Mouse (Mus musculus) urinary bladder, postnatal 14 days (tissue): Measurements from ENCODE around the gene Kctd12.
A peak's percentile ranks its signal among the peaks of the same experiment; 100 is the strongest.

Source experiments
- DNase-seq: peaks from one replicate; pipeline ENCODE4 v3.0.0; 2021; ENCODE audit warnings: low spot score

Kctd12 gene

GRCm38 (mm10) chr14:102965841-102966240, 16.6 kb downstream of the Kctd12 start:
- DNase-seq: no peak

GRCm38 (mm10) chr14:102962019-102962418, 20.4 kb downstream of the Kctd12 start:
- no peak for DNase-seq

DNA sequence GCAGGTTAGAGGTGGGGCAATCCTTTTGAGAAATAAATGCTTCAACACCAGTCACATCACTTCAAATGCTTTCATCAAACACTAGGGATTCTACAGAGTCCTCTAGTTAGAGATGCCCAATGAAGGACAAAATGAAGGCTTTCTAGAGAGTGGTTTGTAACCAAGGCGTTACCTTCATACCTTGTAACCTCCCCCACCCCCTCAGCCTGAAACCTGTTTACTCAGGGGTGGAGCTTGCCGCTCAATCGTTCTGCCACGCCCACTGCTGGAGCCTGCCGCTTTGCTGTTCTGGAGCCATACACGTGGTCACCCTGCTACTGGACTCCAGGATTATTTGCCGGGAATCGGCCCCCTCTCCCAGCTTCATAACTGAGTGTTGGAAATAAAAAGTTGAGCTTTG, 28.9 kb downstream of the Kctd12 start:
- peak; percentile 40 for DNase-seq

DNA sequence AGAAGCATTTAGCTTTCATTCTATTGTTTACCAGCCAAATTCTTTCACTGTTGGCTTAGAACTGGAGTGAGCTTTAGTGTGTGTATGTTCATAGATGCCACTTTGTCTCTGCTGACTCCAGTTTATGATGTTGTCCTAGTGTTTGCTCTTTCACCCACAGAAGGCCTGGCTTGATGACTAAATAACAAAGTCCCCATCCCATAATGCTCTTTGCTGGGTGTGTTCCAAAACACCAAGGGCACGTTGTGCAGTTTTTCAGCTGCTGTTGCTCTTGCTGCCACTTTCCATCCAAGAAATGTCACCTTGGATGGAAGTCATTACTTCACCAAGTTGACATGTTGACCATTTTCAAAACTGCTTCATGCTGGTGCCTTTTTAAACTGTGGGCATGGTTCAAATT, 30.5 kb downstream of the Kctd12 start:
- no peak for DNase-seq

DNA sequence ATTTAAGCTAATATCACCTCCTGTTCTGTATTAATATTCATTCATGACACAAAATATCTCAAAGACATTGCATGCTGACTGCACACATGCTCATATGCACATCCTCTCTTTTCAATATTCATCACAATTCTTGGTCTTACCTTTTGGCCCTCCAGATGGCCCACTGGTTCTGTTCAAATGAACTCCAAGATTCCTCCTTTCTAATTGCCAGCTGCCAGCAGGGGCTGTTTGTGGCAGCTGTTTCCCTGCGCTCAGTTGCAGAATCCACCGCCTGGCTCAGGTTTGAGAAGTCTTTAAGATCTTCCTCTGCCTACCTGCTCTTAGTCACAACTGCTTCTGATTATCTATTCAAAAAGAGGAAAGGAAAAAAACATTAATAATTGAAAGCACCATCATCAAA, 34.6 kb downstream of the Kctd12 start:
- no peak for DNase-seq

DNA sequence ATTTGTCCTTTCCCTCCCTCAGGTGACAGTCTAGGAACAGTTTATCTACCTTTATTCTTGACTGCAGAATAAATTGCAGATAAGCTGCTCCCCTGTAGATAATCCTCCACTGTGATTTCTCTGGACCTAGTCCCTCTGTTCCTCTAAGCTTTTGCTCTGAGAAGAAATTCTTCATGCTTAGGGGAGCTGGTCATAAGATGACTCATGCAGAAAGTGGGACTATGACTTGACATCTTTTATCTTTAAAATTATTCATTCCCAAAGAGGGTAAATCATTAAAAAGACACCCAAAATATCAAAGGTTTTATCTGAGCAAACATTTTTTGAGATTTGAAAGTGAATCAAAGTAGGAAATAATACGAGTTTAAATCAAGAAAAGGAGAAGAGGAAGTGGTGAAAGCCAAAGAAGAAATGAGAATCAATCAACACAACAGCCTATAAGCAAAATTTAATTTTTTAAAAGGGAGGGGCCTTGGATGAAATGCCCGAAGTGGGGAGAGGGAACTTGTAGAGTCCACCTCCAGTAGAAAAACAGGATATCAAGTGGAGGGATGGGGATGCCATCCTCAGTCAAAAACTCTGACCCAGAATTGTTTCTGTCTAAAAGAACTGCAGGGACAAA, 40.1 kb downstream of the Kctd12 start:
- DNase-seq: no peak

DNA sequence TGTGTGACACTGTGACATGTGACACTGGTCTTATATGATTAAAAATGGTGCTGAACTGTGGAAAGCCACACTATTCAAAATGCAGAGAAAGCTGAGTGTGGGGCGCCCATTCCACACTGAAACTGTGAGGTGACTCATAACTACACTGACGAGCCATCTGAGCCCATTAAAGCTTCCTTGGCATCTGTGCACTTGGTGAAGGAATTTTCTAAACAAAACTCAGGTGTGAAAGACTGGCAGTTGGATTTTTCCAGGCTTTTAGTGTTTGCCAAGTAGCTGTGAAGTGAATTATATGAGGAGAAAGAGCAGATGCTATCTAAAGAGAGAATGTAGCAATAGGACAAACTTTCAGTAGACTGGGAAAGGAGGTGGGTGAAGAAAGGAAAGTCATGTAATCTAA, 47.6 kb downstream of the Kctd12 start:
- no peak for DNase-seq

- DNase-seq: no peak
These were observed 51.5 kb downstream of the Kctd12 start for GRCm38 (mm10) chr14:102930933-102931332.

- no peak for DNase-seq
These were observed 52.9 kb downstream of the Kctd12 start for GRCm38 (mm10) chr14:102929545-102929944.

- DNase-seq: no peak
These were observed 54.5 kb downstream of the Kctd12 start for GRCm38 (mm10) chr14:102927847-102928466.
